Mouse (Mus musculus) layer of hippocampus, postnatal 14 days (tissue): ENCODE data around the gene Siva1. TPM values are rescaled to one million over a fixed set of nuclear protein-coding genes. Genes with fewer than 3 reads are reported as not detected.

Source experiments
- DNase-seq, 2 experiments: peaks; one replicate each; pipeline ENCODE4 v3.0.0; 2021 to 2022; ENCODE audit warnings: low spot score in 2 of 2, mixed read lengths in 1 of 2
- total RNA-seq, 2 experiments: library from RNA; stranded (reverse); gene quantifications; 2 replicates each; pipeline ENCODE4 v1.2.3; 2021

Gene Siva1
- total RNA-seq, 2 experiments from 2014 or later: 21.6 to 23.4 TPM

GRCm38 (mm10) chr12:112621900-112622299, 22.6 kb upstream of the Siva1 start:
- DNase-seq: no peak

GRCm38 (mm10) chr12:112623742-112624141, 20.7 kb upstream of the Siva1 start:
- DNase-seq: peak in 1 of 2 experiments; percentile 66

- DNase-seq: no peak
Observed at GRCm38 (mm10) chr12:112625700-112626099, 18.8 kb upstream of the Siva1 start.

- DNase-seq: no peak
Observed at GRCm38 (mm10) chr12:112626455-112626854, 18.0 kb upstream of the Siva1 start.

- DNase-seq: no peak
Observed at GRCm38 (mm10) chr12:112627097-112627881, 17.2 kb upstream of the Siva1 start.

- DNase-seq: no peak
Observed at GRCm38 (mm10) chr12:112628197-112628596, 16.3 kb upstream of the Siva1 start.

- DNase-seq: no peak
Observed at GRCm38 (mm10) chr12:112628928-112629721, 15.4 kb upstream of the Siva1 start.

- no peak for DNase-seq
Observed at GRCm38 (mm10) chr12:112630029-112630428, 14.4 kb upstream of the Siva1 start.

- no peak for DNase-seq
Observed at GRCm38 (mm10) chr12:112630796-112631195, 13.7 kb upstream of the Siva1 start.

- DNase-seq: no peak
Observed at GRCm38 (mm10) chr12:112631472-112631871, 13.0 kb upstream of the Siva1 start.

GRCm38 (mm10) chr12:112632084-112632777, 12.2 kb upstream of the Siva1 start:
- DNase-seq: no peak

- DNase-seq: no peak
Observed at GRCm38 (mm10) chr12:112632907-112633306, 11.6 kb upstream of the Siva1 start.

GRCm38 (mm10) chr12:112633686-112634085, 10.8 kb upstream of the Siva1 start:
- no peak for DNase-seq

GRCm38 (mm10) chr12:112639526-112639925, 5.0 kb upstream of the Siva1 start:
- DNase-seq: no peak

- no peak for DNase-seq
Observed at GRCm38 (mm10) chr12:112643126-112643525, 1.4 kb upstream of the Siva1 start.

- no peak for DNase-seq
Observed at GRCm38 (mm10) chr12:112644855-112645506, 502 bp downstream of the Siva1 start.

- no peak for DNase-seq
Observed at GRCm38 (mm10) chr12:112646139-112646538, 1.7 kb downstream of the Siva1 start.

GRCm38 (mm10) chr12:112648081-112648480, 3.6 kb downstream of the Siva1 start:
- no peak for DNase-seq

GRCm38 (mm10) chr12:112651778-112652439, 7.4 kb downstream of the Siva1 start:
- DNase-seq: no peak

- peak; percentile 81 to 89 for DNase-seq
Observed at GRCm38 (mm10) chr12:112653157-112653824, 8.8 kb downstream of the Siva1 start.
